Mouse (Mus musculus) heart, postnatal 0 days (tissue): ENCODE data around the gene Dtx3l.

Experiments used
- CTCF ChIP-seq: IDR thresholded peaks from 2 replicates; pipeline ENCODE4 v1.5.1; 2016; ENCODE audit warnings: antibody characterized with exemption, control low read depth, low read depth
- EP300 ChIP-seq: IDR thresholded peaks from 2 replicates; pipeline ENCODE4 v1.6.1; 2016; ENCODE audit warnings: antibody characterized with exemption, low read depth

DNA sequence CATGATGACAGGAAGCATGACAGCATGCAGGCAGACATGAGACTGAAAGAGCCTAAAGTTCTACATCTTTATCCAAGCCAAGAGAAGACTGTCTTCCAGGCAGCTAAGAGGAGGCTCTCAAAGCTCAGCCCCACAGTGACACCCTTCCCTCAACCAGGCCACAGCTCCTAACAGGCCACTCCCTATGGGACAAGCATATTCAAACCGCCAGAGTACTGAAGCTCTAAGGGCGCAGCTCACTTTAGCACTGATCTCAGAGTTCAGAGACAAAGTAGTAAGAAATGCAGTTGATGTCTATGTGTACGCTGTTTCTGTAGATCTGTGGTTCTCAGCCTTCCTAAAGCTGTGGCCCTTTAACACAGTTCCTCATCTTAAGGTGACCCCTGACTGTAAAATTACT, 12.3 kb upstream of the Dtx3l start:
- no peak for TF ChIP-seq CTCF
- no peak for TF ChIP-seq EP300
